Mouse (Mus musculus) urinary bladder, postnatal 36 days (tissue): ENCODE measurements around the gene Icam1.
"Not testable (repeated sequence)": the region's sequence is repeated elsewhere in the genome, so short reads cannot be mapped to it uniquely, and the experiment has no call there.

ENCODE experiments used
- DNase-seq, 2 experiments: peaks; one replicate each; pipeline ENCODE4 v3.0.0; 2022; ENCODE audit warnings: low spot score in 2 of 2, mixed read lengths in 1 of 2

Icam1 gene

DNA sequence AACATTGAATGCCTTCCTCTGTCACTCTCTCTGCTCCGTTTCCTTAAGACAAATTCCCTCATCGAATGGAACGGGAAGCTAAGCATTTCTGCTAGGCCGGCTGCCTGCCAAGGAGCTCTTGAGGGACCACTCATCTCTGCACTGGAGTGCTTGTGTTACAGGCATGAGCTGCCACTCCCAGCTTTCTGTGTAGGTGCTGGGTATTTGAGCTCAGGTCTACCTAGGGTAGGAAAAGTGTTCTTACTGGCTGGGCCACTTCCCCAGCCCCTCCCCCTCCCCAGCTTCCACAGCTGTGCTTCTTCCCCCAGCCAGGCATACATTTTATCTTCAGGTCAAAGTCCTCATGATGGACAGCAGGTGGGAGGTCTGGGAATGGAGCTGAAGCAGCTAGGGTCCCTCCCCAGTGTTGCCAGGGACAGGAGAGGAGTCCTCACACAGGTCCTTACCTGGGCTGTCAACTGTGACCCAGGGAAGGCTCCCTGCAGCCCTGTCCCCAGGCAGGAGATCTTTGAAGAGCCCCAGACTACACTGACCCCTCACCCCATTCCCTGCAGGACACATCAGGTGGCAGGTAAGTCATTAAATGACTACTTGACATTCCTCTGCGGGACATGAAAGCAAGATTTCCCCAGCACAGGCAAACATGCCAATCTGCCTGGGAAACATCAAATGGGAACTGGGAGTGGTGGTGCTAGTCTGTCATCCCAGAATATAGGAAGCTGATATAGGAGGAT, 22.5 kb upstream of the Icam1 start:
- DNase-seq, result no peak

DNA sequence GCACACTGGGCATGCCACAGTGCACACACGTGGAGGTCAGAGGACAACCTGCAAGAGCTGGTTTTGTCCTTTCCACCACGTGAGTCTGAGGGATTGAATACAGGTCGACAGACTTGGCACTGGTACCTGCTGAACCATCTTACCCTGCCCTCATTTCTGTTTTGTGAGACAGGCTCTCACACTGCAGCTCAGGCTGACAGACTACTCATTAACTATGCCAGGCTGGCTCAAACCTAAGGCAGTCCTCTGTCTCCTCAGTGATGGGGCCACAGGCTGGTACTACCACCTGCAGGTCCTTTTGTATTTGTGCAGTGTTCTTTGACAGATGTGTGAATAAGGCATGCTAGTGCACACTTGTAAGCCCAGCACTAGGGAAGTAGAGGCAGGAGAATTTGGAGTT, 20.7 kb upstream of the Icam1 start:
- no peak for DNase-seq

DNA sequence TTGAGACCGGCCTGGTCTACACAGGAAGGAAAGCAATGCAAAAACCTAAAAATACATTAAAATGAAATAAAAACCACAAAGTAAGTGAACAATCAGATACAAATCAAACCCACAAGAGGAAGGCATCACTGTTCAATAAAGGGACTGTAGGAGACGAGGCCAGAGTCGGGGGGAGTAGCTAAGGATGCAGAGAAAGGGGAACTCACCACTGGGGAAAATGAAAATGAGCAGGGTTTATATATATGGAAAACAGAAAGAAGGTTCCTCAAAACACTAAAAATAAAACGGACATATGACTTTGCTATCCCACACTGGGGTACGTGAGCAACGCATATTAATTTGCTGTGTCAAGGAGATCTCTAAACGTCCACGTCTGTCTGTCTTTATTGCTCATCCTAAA, 18.7 kb upstream of the Icam1 start:
- no peak for DNase-seq

DNA sequence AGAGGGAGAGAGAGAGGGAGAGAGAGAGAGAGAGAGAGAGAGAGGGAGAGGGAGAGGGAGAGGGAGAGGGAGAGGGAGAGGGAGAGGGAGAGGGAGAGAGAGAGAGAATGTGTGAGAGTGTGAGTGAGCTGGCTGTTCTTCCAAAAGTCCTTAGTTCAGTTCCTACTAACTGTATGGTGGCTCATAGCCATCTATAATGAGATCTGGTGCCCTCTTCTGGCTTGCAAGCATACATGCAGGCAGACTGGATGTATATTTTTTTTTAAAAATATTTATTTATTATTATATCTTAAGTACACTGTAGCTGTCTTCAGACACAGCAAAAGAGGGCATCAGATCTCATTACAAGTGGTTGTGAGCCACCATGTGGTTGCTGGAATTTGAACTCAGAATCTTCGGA, 17.4 kb upstream of the Icam1 start:
- DNase-seq, result not testable (repeated sequence)

DNA sequence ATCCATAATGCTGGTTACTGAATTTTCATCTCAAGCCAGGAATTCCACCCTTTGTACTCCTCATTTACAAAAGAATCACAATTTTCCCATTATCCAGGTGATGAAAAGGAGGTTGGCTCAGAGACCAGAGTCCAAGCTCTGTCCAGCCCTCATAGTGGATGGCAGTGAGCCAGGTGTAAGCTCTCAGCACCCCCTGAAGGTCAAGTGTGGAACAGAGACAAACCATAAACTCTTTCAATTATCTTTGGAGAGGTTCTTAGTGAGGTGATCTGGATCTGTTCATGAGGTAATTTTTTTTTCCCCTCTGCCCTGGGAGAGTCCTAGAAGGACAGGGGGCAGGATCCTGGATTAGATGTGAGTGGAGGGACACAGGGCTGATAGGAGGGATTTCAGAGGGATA, 15.0 kb upstream of the Icam1 start:
- DNase-seq, result no peak

DNA sequence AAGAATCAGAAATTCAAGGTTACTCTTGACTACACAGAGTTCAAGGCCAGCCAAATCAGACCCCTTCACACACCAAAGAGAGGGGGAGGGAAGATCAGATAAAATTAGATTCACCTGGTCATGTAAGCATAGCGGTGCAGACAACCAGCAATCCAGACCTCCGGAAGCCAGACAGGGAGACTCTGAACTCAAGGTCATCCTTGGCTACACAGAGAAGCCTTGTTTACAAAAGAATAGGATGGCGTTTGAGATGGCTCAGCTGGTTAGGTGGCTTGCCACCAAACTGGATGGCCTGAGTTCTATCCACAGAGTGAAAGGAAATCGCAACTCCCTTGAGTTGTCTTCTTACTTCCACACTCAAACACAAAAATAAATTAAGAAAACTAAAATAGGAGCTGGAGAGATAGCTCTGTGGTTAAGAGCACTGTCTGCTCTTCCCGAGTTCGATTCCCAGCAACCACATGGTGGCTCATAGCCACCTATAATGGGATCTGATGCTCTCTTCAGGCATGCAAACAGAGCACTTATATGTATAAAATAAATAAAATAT, 14.1 kb upstream of the Icam1 start:
- DNase-seq, result no peak

DNA sequence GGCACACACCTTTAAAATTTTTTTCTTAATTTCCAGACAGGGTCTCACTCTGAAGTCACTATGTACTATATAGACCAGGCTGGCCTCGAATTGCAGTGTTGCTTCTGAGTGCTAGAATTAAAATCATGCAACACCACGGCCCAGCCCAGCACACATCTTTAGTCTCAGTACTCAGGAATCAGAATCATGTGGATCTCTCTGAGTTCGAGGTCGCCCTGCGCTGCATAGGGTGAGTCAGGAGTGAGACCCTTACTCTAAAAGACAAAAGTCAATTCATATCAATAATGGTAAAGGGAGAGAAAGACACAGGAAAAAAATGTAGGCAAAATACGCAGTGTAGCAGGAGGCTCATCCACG, 13.5 kb upstream of the Icam1 start:
- no peak for DNase-seq

DNA sequence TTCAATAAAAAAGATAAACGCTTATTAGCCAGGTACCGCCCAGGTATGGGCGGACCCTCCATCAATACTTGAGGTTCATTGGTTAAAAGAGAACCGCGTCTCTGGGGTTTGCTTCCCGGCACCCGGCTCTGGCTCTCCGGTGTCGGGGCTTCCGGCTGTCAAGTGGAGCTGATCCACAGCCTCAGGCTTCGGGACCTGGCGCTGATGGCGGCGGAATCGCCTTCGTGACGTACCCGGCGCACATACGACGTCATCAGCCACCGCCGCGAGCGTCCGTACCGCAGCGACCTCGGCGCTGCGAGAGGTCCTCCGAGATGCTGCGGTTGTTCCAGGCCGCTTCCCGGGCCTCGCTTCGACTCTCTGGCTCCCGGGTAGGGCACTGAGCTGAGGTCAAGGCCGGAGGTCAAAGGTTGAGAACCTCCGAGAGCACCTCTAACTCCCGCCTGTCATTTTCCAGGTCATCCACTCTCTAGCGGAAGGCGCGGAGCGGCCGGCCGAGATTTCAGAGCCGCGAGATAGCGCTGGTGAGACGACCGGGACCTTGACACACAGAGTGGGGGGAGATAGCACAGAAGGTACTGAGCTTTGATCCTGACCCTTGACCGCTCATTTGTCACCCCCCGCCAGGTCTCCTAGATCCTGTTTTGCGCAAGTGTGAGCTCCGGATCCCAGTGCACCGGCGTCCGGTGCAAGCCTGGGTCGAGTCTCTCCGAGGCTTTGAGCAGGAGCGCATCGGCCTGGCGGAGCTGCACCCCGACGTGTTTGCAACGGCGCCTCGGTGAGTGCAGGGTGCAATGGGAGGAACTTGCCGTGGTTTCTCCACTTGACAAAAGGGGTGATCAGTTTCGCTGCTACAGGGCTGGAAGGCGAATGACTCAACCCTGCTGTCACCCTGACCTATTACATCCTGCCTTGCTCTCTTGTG, 12.9 kb upstream of the Icam1 start, which contains the start of gene Mrpl4:
Gene Mrpl4, plus strand, starts transcription at position 112 of the 925 bp plus-strand sequence.
- peak; percentile 71 to 83 for DNase-seq

DNA sequence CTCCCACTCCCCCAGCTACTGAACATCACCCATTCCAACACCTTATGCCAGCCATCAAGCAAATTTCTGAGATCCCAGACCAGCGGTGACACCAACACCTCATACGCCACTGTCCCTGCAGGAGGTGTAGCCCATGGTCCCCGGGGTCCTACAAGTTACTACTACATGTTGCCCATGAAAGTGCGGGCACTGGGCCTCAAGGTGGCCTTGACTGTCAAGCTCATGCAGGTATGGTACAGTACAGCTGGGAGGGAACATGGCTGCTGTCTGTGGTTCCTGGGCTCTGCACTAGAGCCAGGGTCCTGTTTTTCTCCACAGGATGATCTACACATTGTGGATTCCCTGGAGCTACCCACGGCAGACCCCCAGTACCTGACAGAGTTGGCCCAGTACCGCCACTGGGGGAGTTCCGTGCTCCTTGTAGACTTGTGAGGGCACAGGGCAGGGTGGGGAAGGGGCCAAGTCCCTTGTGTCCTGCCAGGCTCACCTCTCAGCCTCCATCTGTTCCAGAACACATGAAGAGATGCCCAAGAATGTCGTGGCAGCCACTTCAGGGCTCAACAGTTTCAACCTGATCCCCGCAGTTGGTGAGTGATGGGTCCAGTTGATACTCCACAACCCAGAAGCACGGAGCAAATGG, 8.4 kb upstream of the Icam1 start:
- DNase-seq, result no peak

DNA sequence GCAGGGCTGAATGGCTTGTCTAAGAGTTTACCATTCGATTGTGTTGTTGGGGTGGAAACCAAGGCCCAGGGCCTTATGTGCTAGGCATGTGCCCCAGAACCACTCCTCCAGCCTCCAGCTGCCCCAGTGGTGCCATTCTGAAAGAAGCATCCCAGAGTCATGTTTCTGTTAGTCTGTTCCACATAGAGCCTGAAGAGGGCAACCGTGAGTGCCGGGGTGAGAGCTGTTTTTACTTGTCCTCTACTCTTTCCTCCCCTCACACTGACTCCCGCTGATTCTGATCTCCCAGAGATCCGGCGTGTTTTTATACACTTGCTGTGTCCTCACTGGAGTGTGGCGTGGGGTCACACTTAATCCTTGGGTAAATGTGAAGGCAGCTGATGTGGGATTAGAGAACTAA, 7.8 kb upstream of the Icam1 start:
- no peak for DNase-seq

DNA sequence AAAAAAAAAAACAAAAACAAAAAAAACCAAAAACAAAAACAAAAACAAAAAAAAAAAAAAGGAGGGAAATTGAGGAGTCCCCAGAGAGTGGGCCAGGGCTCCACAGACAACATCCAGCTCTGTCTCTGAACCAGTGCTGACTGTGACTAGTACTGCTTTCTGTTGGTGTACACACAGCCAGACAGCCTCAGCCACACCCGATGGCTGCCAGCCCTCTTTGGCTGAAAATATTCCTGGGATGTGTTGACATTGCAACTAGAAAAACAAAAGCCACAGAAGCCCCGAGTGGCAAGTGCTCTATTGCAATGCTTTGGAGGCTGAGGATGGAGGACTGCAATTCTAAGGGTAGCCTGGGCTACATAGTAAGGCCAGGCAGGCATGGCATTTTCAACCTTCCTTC, 5.4 kb upstream of the Icam1 start:
- DNase-seq, result no peak

DNA sequence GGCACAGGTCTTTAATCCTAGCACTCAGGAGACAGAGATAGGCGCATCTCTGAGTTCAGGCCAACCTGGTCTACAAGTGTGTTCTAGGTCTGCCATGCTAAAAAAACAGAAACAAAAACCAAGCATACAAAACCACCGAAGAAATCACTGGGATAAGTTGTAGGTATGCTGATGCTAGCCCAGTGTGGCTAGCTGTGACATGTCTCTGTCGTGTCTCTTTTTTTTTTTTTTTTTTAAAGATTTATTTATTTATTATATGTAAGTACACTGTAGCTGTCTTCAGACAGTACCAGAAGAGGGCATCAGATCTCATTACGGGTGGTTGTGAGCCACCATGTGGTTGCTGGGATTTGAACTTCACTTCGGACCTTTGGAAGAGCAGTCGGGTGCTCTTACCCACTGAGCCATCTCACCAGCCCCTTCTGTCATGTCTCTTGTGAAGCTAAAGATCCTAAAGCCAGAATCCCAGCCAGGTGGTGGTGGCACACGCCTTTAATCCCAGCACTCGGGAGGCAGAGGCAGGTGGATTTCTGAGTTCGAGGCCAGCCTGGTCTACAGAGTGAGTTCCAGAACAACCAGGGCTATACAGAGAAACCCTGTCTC, 4.7 kb upstream of the Icam1 start:
- DNase-seq, result not testable (repeated sequence)

DNA sequence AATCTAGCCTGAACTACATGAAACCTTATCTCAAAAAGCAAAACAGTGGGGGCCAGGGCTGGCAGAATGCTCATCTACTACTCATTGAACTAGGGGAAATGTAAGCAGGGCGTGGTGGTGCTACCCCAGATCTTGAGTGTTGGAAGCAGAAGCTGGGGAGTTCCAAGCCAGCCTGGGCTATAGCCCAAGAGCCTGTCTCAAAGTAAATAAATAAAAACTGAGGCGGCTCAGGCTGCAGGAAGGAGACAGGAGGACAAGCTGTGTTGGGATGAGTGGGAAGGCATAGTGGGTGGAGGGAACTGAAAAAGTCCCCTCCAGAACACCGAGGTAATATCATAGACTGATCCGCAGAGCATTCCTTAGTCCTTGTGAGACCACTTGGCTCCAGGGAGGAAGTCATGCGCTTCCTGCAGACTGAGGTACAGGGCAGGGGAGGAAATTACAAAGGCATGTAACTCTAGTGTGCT, 3.9 kb upstream of the Icam1 start:
- peak in 1 of 2 experiments; percentile 60 for DNase-seq

DNA sequence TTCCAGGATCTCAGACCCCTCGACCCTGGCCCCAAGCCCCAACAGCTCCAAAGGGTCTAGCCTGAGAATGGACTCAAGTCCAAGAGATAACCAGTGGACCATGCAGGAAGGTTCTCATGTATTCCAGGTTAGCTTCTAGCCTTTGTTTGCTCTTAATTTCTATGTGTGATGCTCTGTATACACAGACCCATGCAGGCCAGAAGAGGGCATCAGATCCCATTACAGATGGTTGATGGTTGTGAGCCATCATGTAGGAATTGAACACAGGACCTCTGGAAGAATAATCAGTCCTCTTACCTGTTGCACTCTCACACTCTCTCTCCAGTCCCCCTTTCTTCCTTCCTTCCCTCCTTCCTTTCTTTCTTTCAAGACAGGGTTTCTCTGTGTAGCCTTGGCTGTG, 3.4 kb upstream of the Icam1 start:
- DNase-seq, result no peak

DNA sequence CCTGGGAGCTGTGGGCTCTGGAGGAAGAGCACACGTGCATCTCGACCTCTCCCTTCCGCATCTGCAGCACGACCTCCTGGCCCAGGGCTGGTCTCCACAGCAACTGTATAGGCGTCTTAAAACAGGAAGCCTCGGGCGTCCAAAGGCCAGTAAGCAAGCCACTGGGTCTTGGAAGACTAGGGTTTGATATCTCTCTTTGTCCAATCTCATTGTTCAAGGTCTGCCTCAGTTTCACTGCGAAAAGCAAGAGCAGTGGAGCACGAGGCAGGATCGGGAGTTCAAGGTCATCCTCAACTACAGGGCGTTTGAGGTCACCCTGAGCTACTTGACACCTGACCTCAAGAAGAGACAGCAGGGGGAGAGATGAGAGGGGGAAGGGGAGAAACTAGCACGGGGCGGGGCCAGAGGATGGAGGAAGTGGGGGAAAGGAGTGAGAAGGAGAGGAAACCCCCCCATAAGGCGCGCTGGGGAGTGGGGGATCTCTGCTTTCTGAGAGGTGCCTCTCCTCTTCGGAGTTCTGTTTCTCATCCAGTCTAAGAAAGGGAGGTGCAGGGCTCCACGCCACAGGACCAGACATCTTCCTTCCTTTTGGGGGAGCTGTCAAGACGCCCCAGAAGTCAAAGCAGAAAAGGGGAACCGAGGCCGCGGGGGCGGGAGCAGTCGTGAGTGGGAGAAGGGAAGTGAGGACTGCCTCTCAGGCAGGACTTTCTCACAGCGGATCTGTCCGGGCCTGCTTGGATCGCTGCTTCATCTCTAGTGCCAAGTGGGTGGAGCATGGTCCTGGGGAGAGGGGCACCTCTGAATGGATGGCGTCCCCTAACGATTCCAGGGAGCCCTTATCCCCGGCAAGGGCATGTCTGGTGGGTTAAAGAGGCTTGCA, 854 bp upstream of the Icam1 start:
- peak; percentile 69 to 74 for DNase-seq

DNA sequence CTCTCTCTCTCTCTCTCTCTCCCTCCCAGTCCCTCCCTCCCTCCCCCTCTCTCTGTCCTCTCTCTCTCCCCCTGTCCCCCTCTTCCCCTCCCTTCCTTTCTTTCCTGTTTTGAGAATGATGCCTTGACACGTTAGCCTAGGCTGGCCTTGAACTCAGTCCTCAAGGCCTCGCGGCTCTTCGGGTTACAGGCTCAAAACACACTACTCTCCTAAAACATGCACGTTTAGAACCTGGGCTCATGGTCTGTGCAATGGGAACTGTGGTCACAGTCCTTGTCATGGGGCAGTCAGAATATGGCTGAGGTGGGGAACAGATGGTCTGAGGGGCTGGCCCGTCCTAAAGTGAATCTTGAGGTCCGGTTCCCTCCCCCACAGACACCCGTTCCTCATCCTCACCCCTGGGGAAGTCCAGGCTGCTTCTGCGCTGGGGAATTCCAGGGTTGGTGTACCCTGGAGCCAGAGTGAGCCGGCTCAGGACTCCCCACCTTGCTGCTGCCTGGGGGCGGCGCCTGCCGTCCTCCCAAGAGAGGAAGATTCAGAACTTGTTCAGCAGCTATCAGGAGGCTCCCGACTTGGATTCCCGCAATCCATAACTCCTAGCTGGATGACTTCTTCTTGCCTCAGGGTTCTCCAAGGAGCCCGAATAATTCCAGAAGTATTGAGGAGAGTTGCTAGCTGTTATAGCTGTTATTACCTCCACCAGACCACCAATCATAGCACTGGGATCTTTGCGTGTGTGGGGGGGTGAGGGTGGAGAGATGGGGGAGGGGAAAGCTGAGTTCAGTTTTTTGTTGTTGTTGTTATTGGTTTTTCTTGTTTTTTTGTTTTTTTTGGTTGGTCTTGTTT, 769 bp downstream of the Icam1 start:
- DNase-seq, result no peak

DNA sequence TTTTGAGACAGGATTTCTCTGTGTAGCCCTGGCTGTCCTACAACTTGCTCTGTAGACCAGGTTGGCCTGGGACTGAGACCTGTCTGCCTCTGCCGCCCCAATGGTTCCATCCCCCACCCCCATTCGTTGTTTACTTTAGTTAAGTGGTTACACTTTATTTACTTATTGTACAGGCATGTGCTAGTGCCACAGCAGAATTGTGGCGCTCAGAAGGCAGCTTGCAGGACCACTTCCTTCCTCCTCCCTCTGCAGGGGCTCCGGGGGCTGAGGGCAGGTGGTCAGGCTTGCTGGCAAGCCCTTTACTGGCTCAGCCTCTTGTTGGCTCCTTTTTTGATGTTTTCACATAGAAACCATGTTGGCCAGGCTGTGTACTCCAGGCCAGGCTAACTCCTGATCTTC, 1.4 kb downstream of the Icam1 start:
- DNase-seq, result no peak

DNA sequence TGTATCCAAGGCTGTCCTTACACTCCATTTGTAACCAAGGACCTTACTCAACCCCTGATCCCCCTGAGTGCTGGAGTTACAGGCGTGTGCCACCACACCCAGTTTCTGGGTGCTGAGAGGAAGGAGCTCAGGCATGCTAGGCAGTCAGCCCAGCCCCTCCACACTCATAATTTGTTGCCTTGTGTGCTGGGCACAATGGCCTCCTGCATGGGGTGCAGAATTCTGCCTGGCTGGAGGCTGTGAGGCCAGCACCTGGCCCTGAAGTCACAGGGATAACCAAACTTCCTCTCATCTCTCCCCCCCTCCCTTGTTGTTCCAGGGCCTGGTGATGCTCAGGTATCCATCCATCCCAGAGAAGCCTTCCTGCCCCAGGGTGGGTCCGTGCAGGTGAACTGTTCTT, 2.8 kb downstream of the Icam1 start:
- DNase-seq, result no peak

DNA sequence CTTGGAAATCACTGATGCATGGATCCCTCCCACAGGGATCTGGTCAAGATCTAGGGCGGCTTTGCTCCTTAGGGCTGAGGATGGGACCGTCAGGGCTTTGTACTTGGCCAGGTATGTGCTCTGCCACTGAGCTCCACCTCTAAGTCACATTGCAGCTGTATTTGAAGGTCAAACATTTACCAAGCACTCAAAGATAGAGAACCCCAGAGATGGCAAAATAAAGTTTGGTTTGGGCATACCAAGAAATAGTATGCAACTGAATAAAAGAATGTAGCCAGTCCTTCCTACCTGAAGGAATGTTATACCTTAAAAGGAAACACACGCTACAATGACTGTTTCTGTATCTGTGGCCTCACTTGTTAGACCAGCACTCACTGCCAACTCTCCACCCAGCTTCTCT, 5.6 kb downstream of the Icam1 start:
- DNase-seq, result no peak

DNA sequence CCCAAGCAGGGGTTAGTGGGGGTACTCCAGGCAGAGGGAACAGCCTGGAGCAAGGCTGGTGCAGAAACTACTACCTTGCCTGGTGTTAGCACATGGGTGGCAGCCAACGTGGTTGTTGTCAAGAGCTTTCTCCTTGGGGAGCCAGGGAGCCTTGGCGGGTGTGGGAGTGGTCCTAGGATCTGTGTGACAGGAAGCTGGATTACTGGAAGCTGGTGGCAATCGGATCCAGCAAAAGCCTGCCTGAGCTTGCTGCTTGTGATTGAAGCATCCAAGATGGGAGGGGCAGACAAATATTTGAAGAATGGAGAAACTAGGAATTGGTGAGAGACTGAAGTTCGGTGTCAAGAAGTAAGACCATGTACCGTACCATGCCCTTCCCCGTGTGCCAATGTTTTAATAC, 6.5 kb downstream of the Icam1 start:
- DNase-seq, result no peak
